Mouse (Mus musculus) C3H10T1/2 (cell line): Measurements from ENCODE around the gene Kif2b. TPM values are rescaled to one million over a fixed set of nuclear protein-coding genes. Genes with fewer than 3 reads are reported as not detected.

Source experiments
- polyA plus RNA-seq, 2 experiments: library from polyadenylated mRNA; unstranded; fragments of >200 nt; fragmentation: generic; extraction: Trizol; gene quantifications; one replicate each; pipeline ENCODE4 v1.2.1; 2012; ENCODE audit warnings: missing spikeins in 2 of 2

Kif2b gene
- not detected for polyA plus RNA-seq

DNA sequence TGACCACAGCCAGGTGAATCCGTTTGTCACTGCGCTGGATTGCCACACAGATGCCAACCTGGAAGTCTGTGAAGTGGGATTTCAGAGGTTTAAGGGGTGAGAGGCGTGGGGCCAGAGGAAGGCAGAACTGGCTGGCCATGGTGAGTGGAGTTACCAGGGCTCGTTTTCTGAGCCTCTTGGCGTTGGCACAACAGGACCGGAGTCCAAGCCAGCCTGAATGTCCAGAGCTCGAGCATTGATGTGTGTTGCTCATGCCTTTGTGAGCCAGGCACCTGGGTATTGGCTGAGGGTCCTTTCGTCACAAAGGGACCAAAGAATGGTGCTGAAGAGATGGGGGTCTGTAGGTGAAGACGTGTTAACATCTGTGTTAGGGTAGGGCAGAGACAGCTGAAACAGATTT, at the start of gene Kif2b:
Kif2b (minus strand) TSS at position 242 of the 400 bp plus-strand sequence.

